Mouse (Mus musculus) intestine, embryonic 16.5 days (tissue): ENCODE results near the gene Srp72. TPM values are rescaled to one million over a fixed set of nuclear protein-coding genes. Genes with fewer than 3 reads are reported as not detected.
A peak's percentile ranks its signal among the peaks of the same experiment; 100 is the strongest.

Source experiments
- ATAC-seq: fragments of 200-750 bp; cut with Nextera tagmentation; 2 replicates; pipeline ENCODE4 v1.8.0; 2017; ENCODE audit warnings: moderate TSS enrichment, moderate library complexity
- H3K27ac ChIP-seq: fragments of 300-500 bp; sonication (generic); 2 replicates; pipeline ENCODE4 v1.5.1; 2014; ENCODE audit warnings: mild to moderate bottlenecking, low read length
- H3K27me3 ChIP-seq: fragments of 300-500 bp; sonication (generic); replicated peaks from 2 replicates; pipeline ENCODE4 v1.6.1; 2014; ENCODE audit warnings: low read length, control low read depth, mixed read lengths; ENCODE audit not compliant: control insufficient read depth, insufficient read depth
- H3K36me3 ChIP-seq: fragments of 300-500 bp; sonication (generic); 2 replicates; pipeline ENCODE4 v1.6.1; 2014; ENCODE audit warnings: low read length, control low read depth; ENCODE audit not compliant: control insufficient read depth, insufficient read depth
- H3K4me1 ChIP-seq: fragments of 300-500 bp; sonication (generic); 2 replicates; pipeline ENCODE4 v1.6.1; 2014; ENCODE audit warnings: low read length, control low read depth, mixed read lengths; ENCODE audit not compliant: control insufficient read depth, insufficient read depth
- H3K4me2 ChIP-seq: fragments of 300-500 bp; sonication (generic); 2 replicates; pipeline ENCODE4 v1.6.1; 2014; ENCODE audit warnings: low read depth, low read length, control low read depth
- H3K4me3 ChIP-seq: fragments of 300-500 bp; sonication (generic); 2 replicates; pipeline ENCODE4 v1.5.1; 2014; ENCODE audit warnings: mild to moderate bottlenecking, low read length
- H3K9ac ChIP-seq: fragments of 300-500 bp; sonication (generic); 2 replicates; pipeline ENCODE4 v1.6.1; 2014; ENCODE audit warnings: low read depth, low read length
- H3K9me3 ChIP-seq: fragments of 300-500 bp; sonication (generic); 2 replicates; pipeline ENCODE4 v1.6.1; 2016; ENCODE audit warnings: low read length, control low read depth; ENCODE audit not compliant: control insufficient read depth
- WGBS: fragments of 180-500 bp; shearing (Covaris S2); extraction: QIAGEN DNeasy Blood & Tissue Kit; methylation state at CpG from one replicate; pipeline ENCODE4 v1.1.7; 2014; 5-methylcytosine and 5-hydroxymethylcytosine counted together
- polyA plus RNA-seq: library from polyadenylated mRNA; unstranded; fragments of >200 nt; fragmentation: Nextera tagmentation; extraction: Ambion mirVana; gene quantifications from 2 replicates; pipeline ENCODE4 v1.2.1, GENCODE M21; 2015

The Srp72 gene
- polyA plus RNA-seq, 1 experiment from 2014 or later, result 90.7 TPM

DNA sequence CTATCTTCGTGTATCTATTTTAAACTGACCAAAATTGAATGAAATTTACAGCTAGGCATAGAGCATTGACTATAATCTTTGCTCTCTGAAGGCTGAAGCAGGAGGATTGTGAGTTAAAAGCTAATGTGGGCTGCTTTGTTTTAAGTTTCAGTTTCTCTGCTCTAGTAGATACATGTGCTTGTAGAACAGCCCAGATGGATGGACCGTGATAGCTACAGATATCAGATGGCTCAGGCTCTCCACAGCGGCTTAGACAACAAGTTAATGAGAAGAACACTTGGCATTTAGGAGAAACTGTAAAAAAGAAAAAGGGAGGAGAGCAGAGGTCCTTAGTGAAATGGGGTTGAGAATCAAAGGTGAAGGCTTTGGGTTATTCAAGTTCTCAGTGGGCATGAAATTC is 16.3 kb downstream of the Srp72 start:
- Histone ChIP-seq H3K9me3 (no peaks in the 10 kb centered on the region; the same call in 1 of the 2 replicates), H3K36me3 (peaks cover 25% of the 10 kb centered on the region), H3K4me2 (no peak overlapping the region), H3K4me1 (no peaks in the 10 kb centered on the region), H3K9ac (no peak overlapping the region), H3K27me3 (no peaks in the 10 kb centered on the region), H3K27ac (no peak overlapping the region), H3K4me3 (no peak overlapping the region)
- WGBS, result 94% methylated on average over 3 of the region's 3 CpGs
- no peak for ATAC-seq

DNA sequence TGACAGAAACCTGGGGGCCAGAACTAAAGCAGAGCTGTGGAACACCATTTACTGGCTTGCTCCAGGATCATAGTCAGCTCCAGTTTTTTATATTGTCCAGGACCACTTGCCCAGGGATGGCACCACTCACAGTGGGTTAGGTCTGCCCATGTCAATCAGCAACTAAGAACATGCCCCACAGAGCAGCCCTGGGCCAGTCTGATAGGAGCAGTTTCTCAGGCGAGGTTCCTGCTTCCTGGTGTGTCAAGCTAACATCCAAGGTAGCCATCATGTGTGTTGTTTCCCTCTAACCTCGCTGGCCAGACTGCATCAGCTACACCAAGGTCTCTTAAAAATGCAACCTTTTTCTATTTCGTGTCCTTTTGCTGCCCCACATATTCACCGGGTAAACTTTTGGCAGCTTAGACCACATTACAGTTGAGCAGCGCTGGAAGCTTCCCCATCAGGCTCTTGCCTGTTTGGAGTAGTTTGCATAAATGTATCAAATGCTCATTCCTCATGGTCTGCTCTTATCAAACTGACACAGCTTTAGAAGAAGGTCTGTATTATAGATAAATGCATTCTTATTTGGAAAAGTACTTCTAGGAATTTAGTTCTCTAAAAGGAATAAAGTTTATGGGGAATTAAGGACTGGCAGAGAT is 18.8 kb downstream of the Srp72 start:
- peaks cover 25% of the 10 kb centered on the region for H3K36me3 ChIP-seq
- H3K9ac ChIP-seq, result no peak overlapping the region
- H3K27ac ChIP-seq, result no peak overlapping the region
- no peak overlapping the region for H3K4me3 ChIP-seq
- no peaks in the 10 kb centered on the region for H3K4me1 ChIP-seq
- 96% methylated on average over 5 of the region's 5 CpGs for WGBS
- no peaks in the 10 kb centered on the region for H3K27me3 ChIP-seq
- ATAC-seq, result no peak
- H3K4me2 ChIP-seq, result no peak overlapping the region
- H3K9me3 ChIP-seq, result no peaks in the 10 kb centered on the region; the same call in 1 of the 2 replicates

DNA sequence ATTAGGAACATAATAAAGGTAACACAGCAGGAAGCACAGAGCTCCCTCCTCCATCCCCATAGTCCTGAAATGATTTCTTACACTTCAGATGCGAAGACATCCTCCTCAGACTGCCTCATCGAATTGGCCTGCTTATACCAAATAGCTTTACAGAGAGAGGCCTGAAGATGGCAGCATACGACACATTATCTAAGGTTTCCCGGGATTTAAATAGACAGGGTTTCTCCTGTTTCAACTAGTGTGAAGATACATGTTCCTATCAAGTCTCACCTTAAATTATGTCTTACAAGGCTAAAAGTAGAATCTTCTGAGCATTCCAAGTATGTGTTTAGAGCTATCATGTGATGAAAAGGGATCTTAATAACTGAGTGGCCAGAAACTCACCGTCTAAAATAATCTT is 23.9 kb downstream of the Srp72 start:
- no peak for ATAC-seq
- Histone ChIP-seq H3K27ac (no peak overlapping the region), H3K4me1 (no peaks in the 10 kb centered on the region), H3K9me3 (no peaks in the 10 kb centered on the region; the same call in 1 of the 2 replicates), H3K9ac (no peak overlapping the region), H3K4me2 (no peak overlapping the region), H3K4me3 (no peak overlapping the region), H3K36me3 (peaks cover 13% of the 10 kb centered on the region), H3K27me3 (no peaks in the 10 kb centered on the region)
- 50% methylated on average over 5 of the region's 5 CpGs for WGBS

DNA sequence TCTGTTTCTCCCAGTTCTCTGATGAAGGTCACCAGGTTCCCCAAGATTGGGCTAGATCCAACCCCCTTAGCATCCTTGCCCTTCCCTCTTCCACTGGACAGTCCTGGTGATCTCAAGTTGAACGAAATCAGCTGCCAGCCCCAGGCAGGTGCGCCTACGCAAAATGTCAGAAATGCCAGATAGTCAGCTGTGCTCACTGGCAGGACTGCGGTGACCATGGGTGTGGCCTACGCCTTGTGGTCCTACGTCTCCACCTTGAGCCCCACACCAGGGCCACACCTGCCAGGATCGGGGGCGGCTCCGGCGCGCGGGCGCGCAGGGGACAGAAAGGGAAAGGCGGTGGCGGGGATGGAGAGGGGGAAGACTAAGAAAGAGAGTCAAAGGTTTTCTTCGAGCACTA is 26.7 kb downstream of the Srp72 start:
- Histone ChIP-seq H3K4me1 (no peaks in the 10 kb centered on the region), H3K9me3 (no peaks in the 10 kb centered on the region), H3K27ac (no peak overlapping the region), H3K4me3 (no peak overlapping the region), H3K27me3 (no peaks in the 10 kb centered on the region), H3K4me2 (no peak overlapping the region), H3K9ac (no peak overlapping the region), H3K36me3 (peaks cover 9% of the 10 kb centered on the region)
- ATAC-seq, result no peak
- WGBS, result 92% methylated on average over 17 of the region's 17 CpGs

DNA sequence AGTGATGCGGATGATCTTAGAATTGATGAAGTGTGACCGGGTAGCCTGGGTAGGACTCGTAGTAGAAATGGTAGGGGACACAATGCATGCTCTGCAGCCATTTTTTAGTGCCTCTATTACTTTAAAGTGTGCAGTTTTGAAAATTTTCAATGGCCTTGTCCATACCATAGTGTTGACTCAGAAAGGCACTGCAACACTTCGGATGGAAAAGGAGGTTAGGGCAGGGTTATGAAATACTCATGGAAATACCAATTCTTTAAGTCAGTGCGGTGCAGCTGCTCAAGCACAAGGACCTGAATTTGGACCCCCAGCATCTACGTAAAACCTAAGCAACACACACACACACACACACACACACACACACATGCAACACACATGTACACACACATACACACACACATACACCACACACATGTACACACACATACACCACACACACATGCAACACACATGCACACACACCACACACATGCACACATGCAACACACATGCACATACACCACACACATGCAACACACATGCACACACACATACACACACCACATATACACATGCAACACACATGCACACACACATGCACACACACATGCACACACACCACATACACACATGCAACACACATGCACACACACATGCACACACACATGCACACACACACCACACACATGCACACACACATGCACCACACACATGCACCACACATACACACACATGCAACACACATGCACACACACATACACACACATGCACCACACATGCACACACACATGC is 29.8 kb downstream of the Srp72 start, which contains the start of gene Arl9:
Gene Arl9, plus strand, starts transcription at position 5 of the 771 bp plus-strand sequence.
- WGBS, result 91% methylated on average over 6 of the region's 6 CpGs
- no peak within 1 kb of the TSS for H3K4me2 ChIP-seq
- H3K9me3 ChIP-seq, result no peaks in the 10 kb centered on the region
- no peaks in the 10 kb centered on the region for H3K4me1 ChIP-seq
- H3K27ac ChIP-seq, result no peak within 1 kb of the TSS
- H3K4me3 ChIP-seq, result no peak within 1 kb of the TSS
- no peak within 1 kb of the TSS for H3K9ac ChIP-seq
- no peaks in the 10 kb centered on the region for H3K27me3 ChIP-seq
- no peak for ATAC-seq
- peaks cover 9% of the 10 kb centered on the region for H3K36me3 ChIP-seq

DNA sequence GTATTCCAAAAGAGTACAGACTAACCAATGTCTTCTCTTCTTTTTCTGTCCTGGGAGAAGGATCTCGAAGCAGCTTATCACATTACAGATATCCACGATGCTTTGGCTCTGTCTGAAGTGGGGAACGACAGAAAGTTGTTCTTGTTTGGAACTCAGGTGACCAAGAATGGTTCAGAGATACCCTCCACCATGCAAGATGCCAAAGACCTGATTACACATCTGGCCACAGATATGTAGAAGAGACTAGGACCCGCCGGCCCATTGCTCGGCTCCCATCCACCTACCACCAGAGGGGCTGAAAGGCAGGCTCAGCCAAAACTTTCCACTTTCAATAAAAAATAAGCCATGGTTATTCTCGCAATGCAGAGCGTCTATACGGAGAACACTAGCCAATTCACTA is 35.9 kb downstream of the Srp72 start:
- WGBS, result 92% methylated on average over 9 of the region's 9 CpGs

DNA sequence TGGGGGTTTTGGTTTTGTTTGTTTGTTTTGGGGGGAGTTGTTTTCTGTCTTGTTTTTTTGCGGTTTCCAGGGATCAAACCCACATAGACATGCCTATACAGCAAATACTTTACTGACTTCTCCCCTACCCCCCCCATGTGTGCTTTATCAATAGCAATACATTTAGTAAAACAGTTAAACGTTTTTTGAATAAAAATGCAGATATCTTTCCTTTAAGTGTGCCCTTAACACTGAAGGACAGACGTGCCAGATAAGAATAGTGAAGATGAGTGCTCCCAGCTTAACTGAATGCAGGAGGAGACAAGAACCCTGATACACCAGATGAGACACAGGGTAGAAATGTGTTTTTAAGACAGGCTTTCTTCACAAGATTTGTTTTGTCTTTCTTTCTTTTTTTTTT is 36.6 kb downstream of the Srp72 start:
- whole genome bisulfite sequencing, result 69% methylated on average over 3 of the region's 3 CpGs
- no peak for ATAC-seq
- Histone ChIP-seq H3K4me3 (no peak overlapping the region), H3K36me3 (no peaks in the 10 kb centered on the region), H3K4me1 (no peaks in the 10 kb centered on the region), H3K9me3 (peaks cover under 1% of the 10 kb centered on the region; the same call in 1 of the 2 replicates), H3K27me3 (no peaks in the 10 kb centered on the region), H3K9ac (no peak overlapping the region), H3K27ac (no peak overlapping the region), H3K4me2 (no peak overlapping the region)

More for the DNA sequence above, 35.9 kb downstream of the Srp72 start:
- no peak overlapping the region for H3K27ac ChIP-seq
- H3K9me3 ChIP-seq, result no peaks in the 10 kb centered on the region
- no peak overlapping the region for H3K4me3 ChIP-seq
- H3K4me1 ChIP-seq, result no peaks in the 10 kb centered on the region
- H3K27me3 ChIP-seq, result no peaks in the 10 kb centered on the region
- no peak for ATAC-seq
- H3K36me3 ChIP-seq, result no peaks in the 10 kb centered on the region
- H3K9ac ChIP-seq, result no peak overlapping the region
- no peak overlapping the region for H3K4me2 ChIP-seq

DNA sequence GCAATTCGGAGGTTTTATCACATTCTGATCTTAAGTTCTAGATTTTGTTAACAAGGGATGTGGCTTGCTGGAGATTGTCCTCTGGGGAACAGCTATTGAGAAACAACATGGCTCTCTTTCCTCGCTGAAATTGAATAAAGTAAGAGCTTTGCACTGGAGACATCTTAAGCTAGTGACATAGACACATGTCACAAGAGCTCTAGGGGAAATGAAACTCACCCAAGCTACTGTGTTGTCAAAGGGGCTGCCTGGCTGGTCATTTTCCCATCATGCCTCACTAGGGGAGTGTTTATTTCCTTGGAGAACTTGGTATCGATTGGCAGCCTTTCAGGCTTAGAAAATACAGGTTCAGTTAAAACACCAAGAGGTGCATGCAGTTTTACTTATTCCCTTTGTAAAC is 38.7 kb downstream of the Srp72 start:
- Histone ChIP-seq H3K4me2 (no peak overlapping the region), H3K36me3 (no peaks in the 10 kb centered on the region), H3K4me3 (no peak overlapping the region), H3K9ac (no peak overlapping the region), H3K4me1 (no peaks in the 10 kb centered on the region), H3K9me3 (peaks cover 3% of the 10 kb centered on the region; the same call in 1 of the 2 replicates), H3K27me3 (no peaks in the 10 kb centered on the region), H3K27ac (no peak overlapping the region)
- ATAC-seq, result no peak
- 73% methylated on average over 3 of the region's 3 CpGs for WGBS

DNA sequence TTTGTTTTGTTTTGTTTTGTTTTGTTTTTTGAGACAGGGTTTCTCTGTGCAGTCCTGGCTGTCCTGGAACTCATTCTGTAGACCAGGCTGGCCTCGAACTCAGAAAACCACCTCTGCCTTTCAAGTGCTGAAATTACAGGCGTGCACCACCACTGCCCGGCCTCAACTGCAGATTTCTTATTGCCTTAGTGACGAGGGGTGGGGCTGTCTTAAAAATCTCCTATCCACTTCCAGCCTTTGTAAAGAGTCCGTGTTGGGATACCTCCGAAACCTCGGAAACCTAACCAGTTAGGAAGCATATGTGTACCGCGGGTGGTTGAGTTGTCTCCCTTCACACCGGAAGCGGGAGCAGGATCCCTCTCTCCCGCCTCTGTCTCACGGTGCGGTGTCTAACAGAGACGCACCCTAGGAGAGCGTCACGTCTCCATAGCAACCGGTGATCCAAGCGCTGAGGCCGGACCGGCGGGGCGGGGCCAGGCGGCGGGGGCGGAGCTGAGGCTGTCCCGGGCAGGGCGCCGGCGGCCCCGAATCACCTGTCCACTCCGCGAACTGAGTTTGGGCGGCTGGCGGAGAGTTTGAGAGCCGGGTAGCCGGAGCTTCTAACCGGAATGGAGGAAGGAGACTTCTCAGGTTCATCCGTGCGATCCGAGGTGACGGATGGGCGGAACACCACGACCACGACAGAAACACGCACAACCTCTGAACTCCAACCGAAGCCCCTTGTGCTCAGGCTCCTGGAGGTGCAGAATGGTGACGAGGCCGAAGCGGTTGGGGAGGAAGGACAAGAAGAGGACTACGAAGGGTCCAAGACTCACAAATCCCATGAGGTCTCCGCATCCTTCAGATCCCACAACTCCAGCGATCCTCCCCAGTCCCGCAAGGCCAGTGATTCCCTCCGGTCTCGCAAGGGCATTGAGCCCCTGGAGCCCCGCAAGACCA is 41.3 kb downstream of the Srp72 start, which contains the start of gene Thegl:
Gene Thegl, plus strand, starts transcription at position 480 of the 939 bp plus-strand sequence.
- Histone ChIP-seq H3K4me2 (peak within 1 kb of the TSS; percentile 90), H3K4me3 (peak within 1 kb of the TSS; percentile 57), H3K27me3 (no peaks in the 10 kb centered on the region), H3K36me3 (no peaks in the 10 kb centered on the region), H3K4me1 (no peaks in the 10 kb centered on the region), H3K9me3 (peaks cover 3% of the 10 kb centered on the region; the same call in 1 of the 2 replicates), H3K27ac (no peak within 1 kb of the TSS), H3K9ac (peak within 1 kb of the TSS; percentile 45; the same call in 1 of the 2 replicates)
- WGBS, result 12% methylated on average over 57 of the region's 57 CpGs
- ATAC-seq, result peak; percentile 100
